In genomic region chr6:39780857-39781666, GRCm38 (mm10) we compare ENCODE assay signal across 8 mouse cellular contexts. TPM values are rescaled to one million over a fixed set of nuclear protein-coding genes. Genes with fewer than 3 reads are reported as not detected.
DNase-seq lines count a peak whose midpoint lies in the region; ATAC-seq and TF ChIP-seq lines count a peak whose summit lies in the region.

No protein-coding gene starts in this region.

- H3K27me3 ChIP-seq in testis, adult 2 months (ENCODE audit: control insufficient read depth, insufficient read depth, low read length): no peaks in the 10 kb centered on the region
- no peaks in the 10 kb centered on the region for H3K27me3 ChIP-seq in forebrain, embryonic 13.5 days
- no peaks in the 10 kb centered on the region for H3K27me3 ChIP-seq in hindbrain, embryonic 15.5 days
- no peaks in the 10 kb centered on the region for H3K27me3 ChIP-seq in liver, adult 2 months (ENCODE audit: control insufficient read depth, insufficient read depth, low read length)

- H3K4me2 ChIP-seq in forebrain, embryonic 13.5 days: peak overlapping the region; percentile 48
- peak overlapping the region; percentile 48 for H3K4me2 ChIP-seq in hindbrain, embryonic 15.5 days

- H3K4me1 ChIP-seq in testis, adult 2 months (ENCODE audit: control insufficient read depth, insufficient read depth, low read length): peaks cover 11% of the 10 kb centered on the region
- peaks cover 9% of the 10 kb centered on the region; the same call in 1 of the 2 replicates for H3K4me1 ChIP-seq in forebrain, embryonic 13.5 days
- H3K4me1 ChIP-seq in hindbrain, embryonic 15.5 days (replicated peaks): peaks cover 11% of the 10 kb centered on the region
- peaks cover 10% of the 10 kb centered on the region for H3K4me1 ChIP-seq in liver, adult 2 months (ENCODE audit: control insufficient read depth, insufficient read depth, low read length)

- H3K36me3 ChIP-seq in testis, adult 2 months (ENCODE audit: control insufficient read depth, insufficient read depth, low read length): no peaks in the 10 kb centered on the region
- H3K36me3 ChIP-seq in forebrain, embryonic 13.5 days (ENCODE audit: poor library complexity, severe bottlenecking): no peaks in the 10 kb centered on the region
- H3K36me3 ChIP-seq in hindbrain, embryonic 15.5 days: no peaks in the 10 kb centered on the region
- H3K36me3 ChIP-seq in liver, adult 2 months (ENCODE audit: control insufficient read depth, insufficient read depth, low read length): no peaks in the 10 kb centered on the region

- no peak for DNase-seq in testis, postnatal 14 days (ENCODE audit: low spot score)
- peak; percentile 56 for DNase-seq in liver, adult 2 months (ENCODE audit: extremely low read depth, low read depth, low spot score)
- no peak for DNase-seq in right cerebral cortex, adult 18-20 months
- no peak for DNase-seq in cerebellum, adult 8-10 months

- peak overlapping the region; percentile 27; the same call in 1 of the 2 replicates for H3K9ac ChIP-seq in forebrain, embryonic 13.5 days
- no peak overlapping the region for H3K9ac ChIP-seq in hindbrain, embryonic 15.5 days
- H3K9ac ChIP-seq in liver, adult 2 months (ENCODE audit: low read depth, low read length): peak overlapping the region; percentile 78

- H3K4me3 ChIP-seq in testis, adult 2 months (ENCODE audit: control insufficient read depth, low read depth, low read length): peak overlapping the region; percentile 29
- peak overlapping the region; percentile 1; the same call in 1 of the 2 replicates for H3K4me3 ChIP-seq in forebrain, embryonic 13.5 days
- peak overlapping the region; percentile 12 for H3K4me3 ChIP-seq in hindbrain, embryonic 15.5 days
- peak overlapping the region; percentile 41; the same call in 1 of the 2 replicates for H3K4me3 ChIP-seq in liver, adult 2 months (ENCODE audit: insufficient read depth, low read depth, low read length)

- no peak for TF ChIP-seq POLR2A in testis, adult 2 months (IDR thresholded peaks at IDR 0.05; ENCODE audit: control insufficient read depth, low read depth, low read length)
- no peak for TF ChIP-seq POLR2A in liver, adult 2 months (IDR thresholded peaks at IDR 0.05; ENCODE audit: extremely low read depth, insufficient read depth, low read length)

- H3K27ac ChIP-seq in testis, adult 2 months (ENCODE audit: control insufficient read depth, insufficient read depth, low read depth, low read length): 0 out of 2 replicates have a peak overlapping the region, but pooled peaks have one; percentile 13
- no peak overlapping the region for H3K27ac ChIP-seq in forebrain, embryonic 13.5 days
- H3K27ac ChIP-seq in hindbrain, embryonic 15.5 days (replicated peaks): no peak overlapping the region
- peak overlapping the region; percentile 50 for H3K27ac ChIP-seq in liver, adult 2 months (replicated peaks; ENCODE audit: insufficient read depth, low read depth, low read length)

- TF ChIP-seq CTCF in testis, adult 2 months (IDR thresholded peaks at IDR 0.05; ENCODE audit: control insufficient read depth, insufficient read depth, insufficient replicate concordance, low read depth, low read length): no peak
- TF ChIP-seq CTCF in liver, adult 2 months (IDR thresholded peaks at IDR 0.05; ENCODE audit: low read depth, low read length): no peak

- H3K9me3 ChIP-seq in forebrain, embryonic 13.5 days (replicated peaks): no peaks in the 10 kb centered on the region
- H3K9me3 ChIP-seq in hindbrain, embryonic 15.5 days: no peaks in the 10 kb centered on the region

- WGBS in forebrain, embryonic 13.5 days: 5% methylated on average over 18 of the region's 18 CpGs
- 3% methylated on average over 18 of the region's 18 CpGs for WGBS in hindbrain, embryonic 15.5 days
- 15% methylated on average over 18 of the region's 18 CpGs for WGBS in liver, adult 2 months

- ATAC-seq in forebrain, embryonic 13.5 days: no peak
- ATAC-seq in hindbrain, embryonic 15.5 days (ENCODE audit: low FRiP score, low read depth): no peak; the same call in 1 of the 2 replicates
- ATAC-seq in monocyte, adult 5-6 weeks (replicated peaks; ENCODE audit: insufficient number of reproducible peaks, low FRiP score, low TSS enrichment, poor library complexity, severe bottlenecking): 0 out of 2 replicates have a peak, but pooled peaks have one; percentile 29

- no peaks in the 10 kb centered on the region for H3K79me2 ChIP-seq in liver, adult 2 months (ENCODE audit: control insufficient read depth, insufficient read depth, low read length)

RNA-seq across cellular contexts. Expression of gene Mrps33, which starts 29.7 kb away (rescaled TPM):
- 38.4 and 43.7 TPM in 2 replicates for polyA plus RNA-seq in testis, adult 2 months (2012; rRNA removed)
- 260 and 293 TPM in 2 replicates for polyA plus RNA-seq in forebrain, embryonic 13.5 days (2015; fragmentation: Nextera tagmentation; extraction: Ambion mirVana)
- 182 and 184 TPM in 2 replicates for polyA plus RNA-seq in hindbrain, embryonic 15.5 days (2015; fragmentation: Nextera tagmentation; extraction: Ambion mirVana)
- total RNA-seq in liver, adult 2 months (2014; rRNA removed): 137 and 210 TPM in 2 replicates
- 38.4 and 43.0 TPM in 2 replicates for polyA plus RNA-seq in liver, adult 2 months (2012; rRNA removed)
- 34.6 to 42.8 TPM (median 36.2 TPM) in 3 replicates for total RNA-seq in monocyte, adult 5-6 weeks (2017)

RNA-seq across cellular contexts. Expression of gene Braf, which starts 55.8 kb away (rescaled TPM):
- 49.2 and 49.5 TPM in 2 replicates for polyA plus RNA-seq in testis, adult 2 months (2012; rRNA removed)
- polyA plus RNA-seq in forebrain, embryonic 13.5 days (2015; fragmentation: Nextera tagmentation; extraction: Ambion mirVana): 18.4 and 20.2 TPM in 2 replicates
- 23.6 and 23.8 TPM in 2 replicates for polyA plus RNA-seq in hindbrain, embryonic 15.5 days (2015; fragmentation: Nextera tagmentation; extraction: Ambion mirVana)
- total RNA-seq in liver, adult 2 months (2014; rRNA removed): 8.9 and 9.0 TPM in 2 replicates
- polyA plus RNA-seq in liver, adult 2 months (2012; rRNA removed): 2.9 and 4.9 TPM in 2 replicates
- 18.2 to 33.8 TPM (median 19.9 TPM) in 3 replicates for total RNA-seq in monocyte, adult 5-6 weeks (2017)

Comparison
In these comparisons a context has a peak if more than half of its experiments do, and no peak if none do; other contexts are left out.
1. H3K27ac ChIP-seq: peak in testis, adult 2 months (single experiment) and liver, adult 2 months (single experiment); none in forebrain, embryonic 13.5 days (single experiment) and hindbrain, embryonic 15.5 days (single experiment).
2. Peak in every context shown above with its lines, with median percentiles within 50 percentile points of each other: H3K4me3 ChIP-seq.